Mouse (Mus musculus) liver, adult 2 months (tissue): ENCODE data around the gene Zdhhc6.

Source experiments
- CTCF ChIP-seq: fragments of 200-500 bp; IDR thresholded peaks from 2 replicates; pipeline ENCODE4 v1.5.1; 2011; ENCODE audit warnings: low read depth, low read length, control low read depth
- POLR2A ChIP-seq: fragments of 200-500 bp; IDR thresholded peaks from 2 replicates; pipeline ENCODE4 v1.6.1; 2011; ENCODE audit warnings: low read length, control low read depth; ENCODE audit not compliant: insufficient read depth; ENCODE audit errors: extremely low read depth

DNA sequence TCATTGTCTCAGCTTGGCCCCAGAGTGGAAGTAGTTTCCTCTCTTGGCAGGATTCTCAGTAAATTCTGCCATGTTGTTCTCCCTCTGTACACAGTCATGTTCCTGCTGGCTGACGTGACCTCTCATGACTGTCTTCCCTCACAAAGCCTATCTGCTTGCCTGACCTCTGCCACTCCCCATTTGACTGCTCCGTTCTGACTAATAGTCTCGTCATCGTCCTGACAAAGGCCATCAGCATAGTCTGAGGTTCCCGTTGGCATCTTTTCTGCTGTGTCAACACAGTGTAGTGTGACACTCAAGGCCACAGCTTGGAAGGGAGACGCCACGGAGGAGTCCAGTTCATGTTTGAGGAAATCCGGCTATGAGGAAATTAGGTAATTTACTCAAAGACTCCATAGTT is 83.7 kb downstream of the Zdhhc6 start:
- TF ChIP-seq CTCF (no peak), POLR2A (no peak)
